Mouse (Mus musculus) adrenal gland, postnatal 25 days (tissue): ENCODE data around the gene Dut. TPM values are rescaled to one million over a fixed set of nuclear protein-coding genes. Genes with fewer than 3 reads are reported as not detected.

ENCODE experiments used
- DNase-seq: peaks from one replicate; pipeline ENCODE4 v3.0.0; 2021; ENCODE audit warnings: mixed read lengths
- total RNA-seq: library from RNA; stranded (reverse); gene quantifications from 2 replicates; pipeline ENCODE4 v1.2.3, GENCODE M21; 2021

The Dut gene
- total RNA-seq, 1 experiment from 2014 or later: 33.5 TPM

GRCm38 (mm10) chr2:125304746-125305145 is 57.8 kb downstream of the Dut start:
- no peak for DNase-seq

GRCm38 (mm10) chr2:125305671-125306070 is 58.7 kb downstream of the Dut start:
- no peak for DNase-seq

Other genes starting within 250 kb of the Dut start
- gene Slc24a5, start 179.1 kb upstream of the Dut start, total RNA-seq: not detected in 2 replicates
- gene Myef2, start 123.5 kb upstream of the Dut start, total RNA-seq: 28.9 and 29.5 TPM in 2 replicates
- not detected in 2 replicates for gene Ctxn2, start 110.5 kb upstream of the Dut start, total RNA-seq
- gene Slc12a1, start 94.7 kb upstream of the Dut start, total RNA-seq: not detected in 2 replicates